Mouse (Mus musculus): ENCODE measurements around the gene Tmc1.

The Tmc1 gene

GRCm38 (mm10) chr19:20953874-20954273, at the start of gene Tmc1:
Gene Tmc1 (minus strand): TSS chr19:20954202.
- DNase-seq (ENCODE audit: extremely low spot score, low spot score) = no peak

DNA sequence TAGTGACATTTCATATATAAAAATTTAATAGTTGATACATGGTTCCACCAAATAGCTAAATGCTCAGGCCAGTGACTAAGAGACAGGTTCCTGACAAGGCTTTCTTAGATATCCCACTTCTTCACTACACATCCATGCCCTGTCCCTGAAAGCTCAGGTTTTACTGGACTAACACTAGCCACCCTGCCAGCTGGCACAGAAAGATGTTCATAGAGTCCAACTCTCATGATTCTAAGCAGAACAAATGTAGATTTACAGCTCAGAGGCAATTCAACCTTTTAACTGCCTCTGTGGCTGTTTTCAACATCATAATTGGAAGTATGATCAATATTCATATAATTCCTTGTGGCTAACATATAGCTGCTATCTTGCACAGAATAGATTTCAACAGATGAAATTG, 47.5 kb upstream of the Tmc1 start:
- DNase-seq (ENCODE audit: extremely low spot score, low spot score) = no peak

GRCm38 (mm10) chr19:20979244-20979643, 25.2 kb upstream of the Tmc1 start:
- DNase-seq (ENCODE audit: extremely low spot score, low spot score) = no peak

GRCm38 (mm10) chr19:20978148-20978547, 24.1 kb upstream of the Tmc1 start:
- no peak for DNase-seq (ENCODE audit: extremely low spot score, low spot score)

DNA sequence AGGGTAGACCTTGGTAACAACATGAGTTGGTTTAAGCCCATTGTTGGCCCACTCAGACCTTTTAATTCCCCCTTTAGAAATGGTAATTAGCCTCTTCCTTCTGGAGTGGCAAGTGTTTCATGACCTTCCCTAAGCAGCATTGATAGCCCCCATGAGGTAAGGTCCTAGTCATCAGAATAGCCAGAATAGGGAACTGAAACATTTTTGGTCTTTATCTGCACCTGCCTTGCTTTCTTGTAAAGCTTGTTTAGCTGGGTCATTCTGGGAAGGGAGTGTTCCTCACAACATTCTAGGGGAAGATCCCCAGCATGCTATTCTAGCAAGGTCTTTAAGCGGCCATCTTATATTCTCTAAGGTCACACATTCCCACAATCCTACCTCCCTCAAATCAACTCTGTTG, 17.9 kb upstream of the Tmc1 start:
- no peak for DNase-seq (ENCODE audit: extremely low spot score, low spot score)

GRCm38 (mm10) chr19:20954815-20955214, 813 bp upstream of the Tmc1 start:
- no peak for DNase-seq (ENCODE audit: extremely low spot score, low spot score)

- no peak for DNase-seq (ENCODE audit: extremely low spot score, low spot score)
Measured at GRCm38 (mm10) chr19:20944446-20944845, 9.6 kb downstream of the Tmc1 start.

DNA sequence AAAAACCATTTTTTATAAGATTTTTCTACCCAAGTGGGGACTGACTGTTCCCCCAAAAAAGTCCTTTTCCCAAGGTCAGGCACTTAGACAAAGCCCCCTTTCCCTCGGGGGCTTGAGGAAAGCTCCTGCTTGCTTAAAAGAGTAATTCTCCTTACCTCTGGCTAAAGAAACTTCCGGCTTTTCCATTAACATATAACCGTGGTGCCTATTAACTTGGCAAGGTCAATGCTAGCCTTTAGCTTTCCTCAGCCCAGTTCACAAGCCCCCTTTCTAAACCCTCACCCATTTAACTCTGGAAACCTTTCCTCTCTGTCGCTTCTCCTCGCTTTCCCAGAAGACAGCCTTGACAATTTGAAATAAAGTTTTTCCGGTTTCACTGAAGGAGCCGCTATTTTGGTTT, 29.7 kb downstream of the Tmc1 start:
- DNase-seq (ENCODE audit: extremely low spot score, low spot score) = no peak

DNA sequence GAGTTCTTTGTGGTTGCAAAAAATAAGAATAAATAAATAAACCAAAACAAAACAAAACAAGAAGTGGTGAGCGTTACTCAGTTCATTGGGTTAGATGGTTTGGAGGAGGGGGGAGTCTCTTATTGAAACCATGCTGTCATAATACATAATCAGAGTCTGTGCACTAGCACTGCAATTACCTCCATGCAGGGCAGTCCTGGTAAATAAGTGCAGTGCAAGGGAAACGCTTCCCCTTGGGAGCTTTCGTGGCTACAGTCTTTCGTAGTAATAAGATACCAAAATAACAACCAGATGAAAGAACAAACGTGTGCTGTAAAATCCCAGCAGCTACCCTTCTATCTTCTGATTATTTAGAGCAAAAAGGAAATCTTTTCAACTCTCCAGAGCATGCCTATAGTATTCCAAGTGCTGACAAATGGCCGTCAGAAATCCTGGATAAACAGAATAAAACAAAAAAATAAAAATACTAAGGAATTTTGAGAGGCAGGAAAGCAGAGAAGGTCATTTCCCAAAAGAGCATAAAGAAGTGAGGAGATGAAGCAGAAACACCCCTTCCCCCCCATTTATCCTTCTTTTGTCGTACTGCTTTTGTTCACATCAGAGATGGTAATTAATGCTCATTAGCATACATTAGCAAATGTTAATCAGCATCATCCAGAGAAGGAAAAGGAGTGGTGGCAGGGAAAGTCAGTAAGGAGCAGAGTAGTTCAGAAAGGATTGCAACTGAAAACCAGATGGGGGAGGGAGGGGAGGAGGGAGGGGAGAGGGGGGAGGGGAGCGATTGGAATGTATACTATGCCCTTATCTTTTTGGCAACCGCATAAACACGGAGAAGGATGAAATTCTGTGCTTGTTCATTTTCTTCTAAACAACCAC, 30.4 kb downstream of the Tmc1 start:
- no peak for DNase-seq (ENCODE audit: extremely low spot score, low spot score)

GRCm38 (mm10) chr19:20918241-20918640, 35.8 kb downstream of the Tmc1 start:
- no peak for DNase-seq (ENCODE audit: extremely low spot score, low spot score)

GRCm38 (mm10) chr19:20915151-20915550, 38.9 kb downstream of the Tmc1 start:
- DNase-seq (ENCODE audit: extremely low spot score, low spot score) = no peak

- DNase-seq (ENCODE audit: extremely low spot score, low spot score) = no peak
Measured at GRCm38 (mm10) chr19:20910356-20910755, 43.6 kb downstream of the Tmc1 start.

GRCm38 (mm10) chr19:20881205-20881604, 72.8 kb downstream of the Tmc1 start:
- no peak for DNase-seq (ENCODE audit: extremely low spot score, low spot score)

DNA sequence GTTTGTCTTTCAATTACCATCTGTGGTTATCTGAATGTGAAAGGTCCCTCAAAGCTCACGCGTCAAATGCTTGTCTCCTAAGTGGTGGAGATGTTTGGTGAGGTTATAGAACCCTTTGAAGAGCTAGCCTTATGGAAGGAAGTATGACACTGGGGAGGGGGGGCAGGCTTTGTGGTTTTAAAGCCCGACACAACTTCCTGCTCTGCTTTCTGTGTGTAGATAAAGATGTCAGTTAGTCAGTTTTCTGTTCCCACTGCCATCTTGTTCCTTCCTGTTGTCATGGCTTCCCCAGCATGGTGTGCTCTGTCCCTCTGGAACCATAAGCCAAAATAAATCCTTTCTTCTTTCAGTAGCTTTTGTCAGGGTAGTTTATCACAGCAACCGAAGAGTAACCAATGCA, 78.1 kb downstream of the Tmc1 start:
- DNase-seq (ENCODE audit: extremely low spot score, low spot score) = no peak

- DNase-seq (ENCODE audit: extremely low spot score, low spot score) = no peak
Measured at GRCm38 (mm10) chr19:20861779-20862178, 92.2 kb downstream of the Tmc1 start.

- no peak for DNase-seq (ENCODE audit: extremely low spot score, low spot score)
Measured at GRCm38 (mm10) chr19:20860270-20860669, 93.7 kb downstream of the Tmc1 start.

DNA sequence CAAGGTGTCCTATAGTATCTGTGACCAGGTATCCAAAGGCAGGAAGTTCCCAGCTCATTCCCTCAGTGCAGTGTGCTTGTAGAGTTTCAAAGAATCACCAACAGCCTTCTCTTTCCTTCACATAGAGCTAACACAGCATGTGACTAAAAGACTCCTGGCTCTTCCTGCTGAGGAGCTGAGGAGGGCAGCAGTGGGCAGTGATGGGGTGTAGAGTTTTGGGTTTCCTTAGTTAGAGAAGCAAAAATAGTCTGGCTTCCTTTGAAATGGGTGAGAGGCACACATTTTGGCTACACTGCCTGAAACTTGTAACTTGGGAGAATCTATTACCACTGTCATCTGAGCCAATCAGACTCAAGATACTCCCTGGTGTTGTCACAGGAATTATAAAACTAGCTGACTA, 96.2 kb downstream of the Tmc1 start:
- DNase-seq (ENCODE audit: extremely low spot score, low spot score) = no peak

DNA sequence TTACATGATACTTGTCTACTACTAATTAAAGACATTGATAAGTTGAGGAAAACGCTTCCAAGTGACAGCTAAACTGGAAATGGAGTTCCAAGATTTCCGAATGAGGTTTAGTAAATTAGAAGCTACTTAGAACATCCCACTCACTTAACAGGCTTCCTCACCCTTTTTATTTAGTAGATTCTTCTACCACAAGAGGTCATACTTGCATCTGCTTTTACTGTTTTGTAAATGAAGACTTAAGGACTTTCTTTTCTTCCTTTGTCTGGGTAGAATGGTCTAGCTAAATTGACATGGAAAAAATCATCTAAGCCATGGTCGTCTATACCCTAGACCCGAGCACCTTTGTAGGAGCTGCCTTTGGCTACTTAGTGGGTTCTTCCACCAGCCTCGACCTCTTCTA, 105.1 kb downstream of the Tmc1 start:
- no peak for DNase-seq (ENCODE audit: extremely low spot score, low spot score)

- no peak for DNase-seq (ENCODE audit: extremely low spot score, low spot score)
Measured at GRCm38 (mm10) chr19:20847476-20848073, 106.4 kb downstream of the Tmc1 start.

GRCm38 (mm10) chr19:20837422-20837821, 116.6 kb downstream of the Tmc1 start:
- DNase-seq (ENCODE audit: extremely low spot score, low spot score) = no peak

GRCm38 (mm10) chr19:20836055-20836845, 117.8 kb downstream of the Tmc1 start:
- no peak for DNase-seq (ENCODE audit: extremely low spot score, low spot score)

GRCm38 (mm10) chr19:20834895-20835294, 119.1 kb downstream of the Tmc1 start:
- DNase-seq (ENCODE audit: extremely low spot score, low spot score) = no peak

Data from neural tube, embryonic 10.5 days (tissue).